8 mouse cellular contexts compared by ENCODE assay signal in genomic region chr4:43420305-43420704, GRCm38 (mm10). TPM values are rescaled to one million over a fixed set of nuclear protein-coding genes. Genes with fewer than 3 reads are reported as not detected.
DNase-seq lines count a peak whose midpoint lies in the region; ATAC-seq and TF ChIP-seq lines count a peak whose summit lies in the region.

No protein-coding gene starts in this region.

- DNase-seq in gastrocnemius, adult 18-20 months (ENCODE audit: low spot score) = peak; percentile 88
- no peak for DNase-seq in gastrocnemius, postnatal 25 days
- DNase-seq in layer of hippocampus, postnatal 10 days (ENCODE audit: low spot score in 2 of 2) = peak; percentile 80 to 81
- peak; percentile 71 to 86 for DNase-seq in lung, postnatal 4 days
- DNase-seq in right cerebral cortex, postnatal 4 days = peak; percentile 70

- H3K27ac ChIP-seq in bone marrow, adult 2 months (ENCODE audit: control insufficient read depth, insufficient read depth, low read depth, low read length, poor library complexity) = no peak overlapping the region
- H3K27ac ChIP-seq in hindbrain, embryonic 12.5 days = no peak overlapping the region

- H3K4me1 ChIP-seq in bone marrow, adult 2 months (ENCODE audit: control insufficient read depth, insufficient read depth, low read length) = peaks cover 1% of the 10 kb centered on the region; the same call in 1 of the 2 replicates
- H3K4me1 ChIP-seq in hindbrain, embryonic 12.5 days = peaks cover 13% of the 10 kb centered on the region; the same call in 1 of the 2 replicates

- no peak for TF ChIP-seq POLR2A in bone marrow, adult 2 months (IDR thresholded peaks at IDR 0.05; ENCODE audit: borderline replicate concordance, control insufficient read depth, low read depth, low read length)

- no peak overlapping the region for H3K4me3 ChIP-seq in bone marrow, adult 2 months (replicated peaks; ENCODE audit: control insufficient read depth, low read depth, low read length)
- no peak overlapping the region for H3K4me3 ChIP-seq in hindbrain, embryonic 12.5 days

- no peaks in the 10 kb centered on the region for H3K9me3 ChIP-seq in hindbrain, embryonic 12.5 days (replicated peaks)

- peaks cover 34% of the 10 kb centered on the region for H3K27me3 ChIP-seq in hindbrain, embryonic 12.5 days

- H3K9ac ChIP-seq in hindbrain, embryonic 12.5 days = no peak overlapping the region

- WGBS in bone marrow, adult 2 months = 3% methylated on average over 6 of the region's 6 CpGs
- 8% methylated on average over 6 of the region's 6 CpGs for WGBS in hindbrain, embryonic 12.5 days

- peaks cover 75% of the 10 kb centered on the region for H3K36me3 ChIP-seq in hindbrain, embryonic 12.5 days

- H3K4me2 ChIP-seq in hindbrain, embryonic 12.5 days (replicated peaks) = no peak overlapping the region

- ATAC-seq in erythroblast, adult 5-6 weeks (replicated peaks; ENCODE audit: low FRiP score, poor library complexity, severe bottlenecking) = peak; percentile 64; the same call in 1 of the 2 replicates
- ATAC-seq in hindbrain, embryonic 12.5 days (ENCODE audit: low FRiP score) = 0 out of 2 replicates have a peak, but pooled peaks have one; percentile 26

- TF ChIP-seq CTCF in bone marrow, adult 2 months (IDR thresholded peaks at IDR 0.05; ENCODE audit: control insufficient read depth, insufficient read depth, low read length) = peak; percentile 80

RNA-seq across cellular contexts. Expression of gene Fam166b, which starts 8.6 kb away (rescaled TPM):
- not detected for total RNA-seq in gastrocnemius, adult 18-20 months (2021)
- not detected for total RNA-seq in gastrocnemius, postnatal 25 days (2021)
- polyA plus RNA-seq in bone marrow, adult 2 months (2011; ENCODE audit: insufficient read depth, insufficient read length, low replicate concordance, missing spikeins) = not detected in 2 replicates
- not detected in 2 replicates for total RNA-seq in erythroblast, adult 5-6 weeks (2015; ENCODE audit: low replicate concordance)
- total RNA-seq in erythroblast, adult 5-6 weeks (2017; ENCODE audit: low replicate concordance) = not detected in 2 replicates
- 1.3 TPM in 1 of 2 replicates, not detected in the other for polyA plus RNA-seq in hindbrain, embryonic 12.5 days (2016; fragmentation: Nextera tagmentation; extraction: Ambion mirVana)
- total RNA-seq in layer of hippocampus, postnatal 10 days (2021) = 1 to 10 TPM in 1 of 2 experiments, under 1 TPM in 1; 0.98 to 2.6 TPM

RNA-seq across cellular contexts. Expression of gene Tesk1, which starts 21.4 kb away (rescaled TPM):
- 10 to 100 TPM; 56.2 to 60.8 TPM for total RNA-seq in gastrocnemius, adult 18-20 months (2021)
- 10 to 100 TPM; 41.7 to 47.2 TPM for total RNA-seq in gastrocnemius, postnatal 25 days (2021)
- polyA plus RNA-seq in bone marrow, adult 2 months (2011; ENCODE audit: insufficient read depth, insufficient read length, low replicate concordance, missing spikeins) = 2.7 and 6.0 TPM in 2 replicates
- total RNA-seq in erythroblast, adult 5-6 weeks (2015; ENCODE audit: low replicate concordance) = 1.7 and 2.3 TPM in 2 replicates
- total RNA-seq in erythroblast, adult 5-6 weeks (2017; ENCODE audit: low replicate concordance) = 0.98 and 1.5 TPM in 2 replicates
- 15.7 and 16.2 TPM in 2 replicates for polyA plus RNA-seq in hindbrain, embryonic 12.5 days (2016; fragmentation: Nextera tagmentation; extraction: Ambion mirVana)
- total RNA-seq in layer of hippocampus, postnatal 10 days (2021) = 10 to 100 TPM; 70.3 to 72.1 TPM

RNA-seq across cellular contexts. Expression of gene Cd72, which starts 34.1 kb away (rescaled TPM):
- total RNA-seq in gastrocnemius, adult 18-20 months (2021) = under 1 TPM in 1 of 2 experiments, not detected in 1; 0.21 TPM
- total RNA-seq in gastrocnemius, postnatal 25 days (2021) = not detected
- 186 and 275 TPM in 2 replicates for polyA plus RNA-seq in bone marrow, adult 2 months (2011; ENCODE audit: insufficient read depth, insufficient read length, low replicate concordance, missing spikeins)
- total RNA-seq in erythroblast, adult 5-6 weeks (2015; ENCODE audit: low replicate concordance) = 2.1 and 2.3 TPM in 2 replicates
- 0.43 and 7.9 TPM in 2 replicates for total RNA-seq in erythroblast, adult 5-6 weeks (2017; ENCODE audit: low replicate concordance)
- polyA plus RNA-seq in hindbrain, embryonic 12.5 days (2016; fragmentation: Nextera tagmentation; extraction: Ambion mirVana) = 2.0 and 3.8 TPM in 2 replicates
- not detected for total RNA-seq in layer of hippocampus, postnatal 10 days (2021)

RNA-seq across cellular contexts. Expression of gene Rusc2, which starts 38.5 kb away (rescaled TPM):
- total RNA-seq in gastrocnemius, adult 18-20 months (2021) = 10 to 100 TPM; 28.5 to 36.3 TPM
- 10 to 100 TPM; 22.1 to 24.2 TPM for total RNA-seq in gastrocnemius, postnatal 25 days (2021)
- 3.4 and 14.7 TPM in 2 replicates for polyA plus RNA-seq in bone marrow, adult 2 months (2011; ENCODE audit: insufficient read depth, insufficient read length, low replicate concordance, missing spikeins)
- 0.63 TPM in 1 of 2 replicates, not detected in the other for total RNA-seq in erythroblast, adult 5-6 weeks (2015; ENCODE audit: low replicate concordance)
- 0.17 TPM in 1 of 2 replicates, not detected in the other for total RNA-seq in erythroblast, adult 5-6 weeks (2017; ENCODE audit: low replicate concordance)
- polyA plus RNA-seq in hindbrain, embryonic 12.5 days (2016; fragmentation: Nextera tagmentation; extraction: Ambion mirVana) = 55.0 and 68.9 TPM in 2 replicates
- total RNA-seq in layer of hippocampus, postnatal 10 days (2021) = 100 to 1,000 TPM; 126 to 129 TPM

Comparison
In these comparisons a context has a peak if more than half of its experiments do, and no peak if none do; other contexts are left out.
1. RNA of gene Tesk1, which starts 21.4 kb away (total RNA-seq): 70.3 to 72.1 TPM in layer of hippocampus, postnatal 10 days, 56.2 to 60.8 TPM in gastrocnemius, adult 18-20 months and 41.7 to 47.2 TPM in gastrocnemius, postnatal 25 days; 0.98 to 2.3 TPM in erythroblast, adult 5-6 weeks; every median in the first group is over 10 times any median in the second.